Mouse (Mus musculus) left cerebral cortex, postnatal 25 days (tissue): ENCODE measurements around the gene Plekha7. TPM values are rescaled to one million over a fixed set of nuclear protein-coding genes. Genes with fewer than 3 reads are reported as not detected.
"Not testable (repeated sequence)": the region's sequence is repeated elsewhere in the genome, so short reads cannot be mapped to it uniquely, and the experiment has no call there.

Experiments
- DNase-seq, 2 experiments: peaks; one replicate each; pipeline ENCODE4 v3.0.0; 2022; ENCODE audit warnings: low spot score in 2 of 2, mixed read lengths in 1 of 2
- intact Hi-C: fragments of 180-260 bp; cut with DNase I; formaldehyde crosslinking; loops from one replicate; pipeline ENCODE4 v1.15.1; 2025
- total RNA-seq, 2 experiments: library from RNA; stranded (reverse); gene quantifications; 2 replicates each; pipeline ENCODE4 v1.2.3; 2021

Gene Plekha7
- total RNA-seq, 2 experiments from 2014 or later: 19.2 to 20.3 TPM

GRCm38 (mm10) chr7:116115991-116116390, 192.2 kb downstream of the Plekha7 start:
- no peak for DNase-seq
- intact Hi-C loops: no loop called here

DNA sequence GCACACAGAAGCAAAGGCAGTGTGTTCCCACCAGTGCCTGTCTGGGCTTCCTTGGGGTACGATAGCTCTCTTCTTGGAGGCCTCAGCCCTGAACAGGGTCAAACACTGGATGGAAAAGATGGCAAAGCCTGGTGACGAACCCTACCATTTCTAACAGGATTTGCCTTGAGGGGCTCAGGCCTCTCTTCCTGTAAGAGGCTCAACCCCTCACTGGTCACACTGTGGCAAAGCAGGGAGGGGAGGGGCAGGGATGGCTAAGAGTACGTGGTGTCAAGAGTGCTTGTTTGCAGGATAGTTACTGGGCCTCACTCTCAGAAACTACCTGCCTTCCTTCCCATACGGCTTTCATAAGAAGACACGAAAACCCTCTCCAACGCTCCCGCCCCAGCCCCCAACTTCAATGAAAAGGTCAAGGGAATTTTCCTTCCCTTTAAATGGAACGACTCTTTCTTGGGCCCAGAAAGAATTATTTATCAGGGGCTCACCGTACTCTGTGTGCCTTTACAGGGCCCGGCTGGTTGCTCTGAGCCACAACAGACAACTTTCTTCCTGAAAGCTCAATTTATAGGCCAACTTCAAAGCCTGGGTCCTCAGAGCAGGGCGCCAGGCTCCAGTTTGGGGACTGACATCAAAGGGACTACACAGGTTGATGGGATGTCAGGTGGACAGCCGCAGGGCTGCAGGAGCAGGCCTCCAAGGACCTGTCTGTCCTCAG, 192.8 kb downstream of the Plekha7 start:
- intact Hi-C loops: no loop called here
- DNase-seq: no peak

DNA sequence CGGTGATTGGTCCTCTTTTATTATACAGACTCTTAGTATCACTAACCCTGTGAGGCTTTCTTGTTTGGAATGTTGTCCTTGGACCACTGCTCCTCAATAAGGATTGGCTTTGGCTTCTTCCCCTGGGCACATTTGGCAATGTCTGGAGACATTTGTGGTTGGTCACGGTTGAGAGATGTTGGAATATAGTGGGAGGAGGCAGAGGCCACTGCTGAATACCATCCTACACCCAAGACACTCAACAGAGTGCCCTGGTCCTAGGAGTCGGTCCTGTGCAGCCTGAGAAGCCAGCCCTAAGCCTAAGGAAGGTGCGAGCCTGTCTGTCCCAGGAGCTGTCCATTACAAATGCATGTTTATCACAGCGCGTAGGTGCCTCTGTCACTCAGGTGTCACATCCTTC, 196.6 kb downstream of the Plekha7 start:
- intact Hi-C loops: no loop called here
- DNase-seq: no peak

GRCm38 (mm10) chr7:116110661-116111060, 197.5 kb downstream of the Plekha7 start:
- no peak for DNase-seq
- intact Hi-C loops: no loop called here

GRCm38 (mm10) chr7:116103091-116103490, 205.1 kb downstream of the Plekha7 start:
- intact Hi-C loops: no loop called here
- no peak for DNase-seq

DNA sequence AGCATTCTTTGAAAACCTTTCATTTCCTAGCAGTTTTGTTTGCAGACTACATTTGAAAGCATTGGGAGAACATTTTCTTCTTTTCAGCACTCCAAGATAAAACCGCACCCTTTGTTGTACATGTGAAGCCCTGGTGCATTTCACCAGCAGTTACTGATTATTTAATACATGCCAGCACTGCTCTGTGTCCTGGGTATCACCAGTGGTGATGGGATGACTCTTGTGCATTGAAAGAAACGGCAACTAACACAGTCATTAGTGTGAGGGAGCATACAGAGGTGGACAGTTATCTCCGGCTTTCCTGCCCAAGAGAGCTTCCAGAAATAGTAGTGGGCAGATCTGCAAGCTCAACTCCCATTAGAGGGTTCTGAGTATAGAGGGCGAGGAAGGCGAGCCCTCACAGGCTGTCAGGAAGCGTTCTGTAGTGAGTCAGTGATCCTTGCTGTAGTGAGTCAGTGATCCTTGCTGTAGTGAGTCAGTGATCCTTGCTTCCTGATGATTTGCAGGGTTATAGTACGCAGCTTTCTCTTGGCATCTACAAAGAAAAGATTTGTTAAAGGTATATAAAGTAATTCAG, 208.1 kb downstream of the Plekha7 start:
- intact Hi-C loops: no loop called here
- DNase-seq: peak in 1 of 2 experiments; percentile 25

DNA sequence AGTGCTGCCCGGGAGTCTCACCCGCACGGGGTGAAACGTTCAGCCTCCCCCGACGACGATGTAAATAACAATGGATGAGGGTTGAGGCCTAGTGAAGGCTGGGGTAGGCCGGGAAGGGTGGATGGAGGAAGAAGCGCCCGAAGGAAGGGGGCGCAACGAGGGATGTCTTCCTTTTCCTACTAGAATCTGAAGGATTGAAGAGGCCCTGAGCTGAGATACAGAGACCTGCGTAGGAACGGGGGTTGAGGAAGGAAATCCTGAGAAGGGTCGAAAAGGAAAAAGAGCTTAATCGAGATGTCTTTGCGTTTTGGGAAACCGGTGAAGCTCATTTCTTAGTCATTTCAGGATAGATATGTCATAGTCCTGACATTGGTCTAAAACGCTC, 214.7 kb downstream of the Plekha7 start:
- intact Hi-C loops: no loop called here
- DNase-seq: no peak

- intact Hi-C loops: no loop called here
- DNase-seq: peak; percentile 95 to 98
These were observed 215.3 kb downstream of the Plekha7 start for GRCm38 (mm10) chr7:116092710-116093465.

DNA sequence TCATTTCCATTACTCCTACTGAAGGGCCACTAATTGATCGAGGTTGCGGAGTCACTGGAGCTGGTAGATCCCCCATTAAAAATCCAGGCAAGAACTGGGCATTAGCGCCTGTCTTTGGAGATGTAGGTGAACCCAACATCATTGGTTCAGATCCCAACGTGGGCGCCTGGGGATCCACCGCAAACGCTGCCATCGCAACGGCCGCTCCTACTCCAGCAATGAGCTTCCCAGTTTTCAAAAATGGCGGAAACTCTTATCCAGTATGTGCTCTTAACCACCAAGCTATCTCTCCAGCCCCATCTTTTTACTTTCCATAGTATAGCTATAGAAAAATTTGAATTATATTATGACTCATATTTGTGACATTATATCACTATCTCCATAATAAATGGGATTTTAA, 223.8 kb downstream of the Plekha7 start, which contains the start of gene Gm4353:
Gm4353 (minus strand) TSS at position 270 of the 400 bp plus-strand sequence.
- DNase-seq, intact Hi-C loops: not testable (repeated sequence)

Other genes with a start within 250 kb of the Plekha7 start
- 1 to 10 TPM; 3.8 to 4.6 TPM for gene Gm4353, start 223.7 kb downstream of the Plekha7 start, total RNA-seq
- gene Rps13, start 25.8 kb upstream of the Plekha7 start, total RNA-seq: 100 to 1,000 TPM; 180 to 186 TPM
- 10 to 100 TPM; 22.3 to 27.9 TPM for gene Pik3c2a, start 135.1 kb upstream of the Plekha7 start, total RNA-seq
- gene Nucb2, start 196.0 kb upstream of the Plekha7 start, total RNA-seq: 10 to 100 TPM; 22.3 to 23.7 TPM